Mouse (Mus musculus) B cell, adult 67 days (primary cell): ENCODE data around the gene Lcn5. TPM values are rescaled to one million over a fixed set of nuclear protein-coding genes. Genes with fewer than 3 reads are reported as not detected.

Experiments used
- total RNA-seq, 2 experiments: library from RNA; stranded (reverse); gene quantifications; 4 replicates each; pipeline ENCODE4 v1.2.4; 2023

Gene Lcn5
- total RNA-seq: not detected

DNA sequence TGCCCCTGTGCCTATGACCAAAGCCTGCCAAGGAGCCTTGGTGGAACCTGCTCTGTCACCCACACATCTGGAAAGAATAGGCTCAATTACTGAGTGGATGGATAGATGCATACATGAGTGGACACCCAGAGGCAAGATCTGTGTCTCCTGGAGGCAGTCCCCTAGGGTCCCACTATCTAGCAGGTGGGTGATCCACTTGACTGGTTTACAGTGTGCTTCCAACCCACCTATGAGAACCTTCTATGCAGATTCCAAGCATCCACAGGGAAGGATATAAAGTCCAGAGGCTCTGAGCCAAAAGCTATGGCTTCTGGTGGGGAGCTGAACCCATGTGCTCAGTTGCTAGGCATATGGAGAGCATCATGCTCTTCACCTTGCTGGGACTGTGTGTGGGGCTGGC, at the start of gene Lcn5:
Gene Lcn5, plus strand, starts transcription at position 301 of the 400 bp plus-strand sequence.

DNA sequence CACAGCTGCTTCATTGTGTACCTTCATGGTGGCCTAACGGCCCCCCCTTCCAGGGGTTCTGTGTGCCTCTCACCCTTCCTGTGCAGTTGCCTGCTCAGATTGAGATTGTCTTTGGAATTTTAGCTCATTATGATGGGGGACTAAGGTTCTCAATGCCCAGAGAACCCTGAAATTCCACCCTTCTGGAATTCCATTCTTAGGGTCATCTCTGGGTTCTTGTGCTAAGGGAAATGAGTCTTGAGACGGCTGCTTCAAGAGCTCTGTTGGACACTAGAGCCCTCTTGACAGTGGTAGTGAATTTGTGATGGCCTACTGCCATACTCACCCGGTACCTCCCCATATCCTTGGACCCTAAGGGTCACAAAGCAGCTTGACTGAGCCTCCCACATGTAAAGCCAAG, 40.2 kb upstream of the Lcn5 start, which contains the start of gene Ccdc183:
Gene Ccdc183, minus strand, starts transcription at position 101 of the 400 bp plus-strand sequence.

DNA sequence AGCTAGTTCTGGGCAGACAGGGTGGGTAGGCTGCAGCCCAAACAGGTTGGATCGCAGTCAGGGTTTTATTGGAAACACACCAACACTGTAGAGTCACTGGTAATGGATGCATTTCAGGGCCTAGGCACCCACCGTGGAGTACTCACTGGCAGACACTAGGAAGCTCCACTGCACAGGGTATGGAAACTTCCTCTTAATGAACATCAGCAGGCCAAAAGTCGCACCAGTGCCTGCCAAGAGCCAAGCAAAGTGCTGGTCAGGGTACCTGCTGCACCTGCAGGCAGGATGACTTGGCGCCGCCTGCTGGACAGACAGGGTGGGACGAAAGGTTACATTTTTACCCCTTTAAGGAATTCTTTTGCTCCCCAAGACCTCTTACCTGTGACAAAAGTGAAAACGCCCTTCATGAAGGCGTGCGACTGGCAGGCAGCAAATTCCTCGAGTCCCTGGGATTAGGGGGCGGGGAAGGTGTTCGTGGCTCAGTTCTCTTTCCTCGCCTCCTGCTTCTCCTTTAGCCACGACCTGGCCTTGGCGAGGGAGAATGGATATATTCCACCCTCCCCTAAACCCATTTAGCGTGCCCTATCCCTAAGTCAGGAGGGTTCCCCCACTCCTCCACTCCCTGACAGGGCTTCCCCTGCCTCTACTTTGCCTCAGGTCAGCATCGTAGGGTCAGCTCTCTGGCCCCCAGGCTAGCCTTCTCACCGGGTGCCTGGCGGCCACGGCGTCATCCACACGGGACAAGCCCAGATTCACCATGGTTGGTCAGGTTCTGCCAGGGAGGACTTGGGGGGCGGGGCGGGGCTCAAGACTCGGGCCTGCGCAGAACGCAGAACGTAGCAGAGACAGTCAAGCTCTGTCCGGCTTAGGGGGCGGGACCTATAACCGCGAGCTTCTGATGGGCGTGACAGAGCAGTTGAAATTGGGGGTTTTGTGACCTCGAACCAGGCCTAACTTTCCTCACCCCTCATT, 36.2 kb upstream of the Lcn5 start, which contains the start of gene Tmem141:
Gene Tmem141, minus strand, starts transcription at position 777 of the 972 bp plus-strand sequence.

DNA sequence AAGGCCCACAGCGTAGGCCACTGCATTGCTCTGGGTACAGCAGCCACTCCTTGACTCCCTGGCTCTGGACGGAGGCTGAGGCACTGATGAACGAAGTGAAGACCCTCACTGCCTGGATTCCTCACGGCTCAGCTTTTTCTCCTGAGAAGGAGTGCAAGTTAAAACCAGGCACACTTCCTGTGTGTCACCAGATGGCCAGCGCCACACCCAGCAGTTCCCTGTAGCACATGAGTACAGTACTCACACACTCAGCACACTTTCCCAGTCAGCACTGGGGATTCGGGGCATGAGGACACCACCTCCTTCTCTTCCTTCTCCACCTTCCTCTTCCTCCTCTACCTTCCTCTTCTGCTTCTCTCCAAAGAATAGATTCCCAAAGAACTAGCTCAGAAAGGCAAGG, 29.9 kb upstream of the Lcn5 start, which contains the start of gene Fcna:
Gene Fcna, minus strand, starts transcription at position 220 of the 400 bp plus-strand sequence.

DNA sequence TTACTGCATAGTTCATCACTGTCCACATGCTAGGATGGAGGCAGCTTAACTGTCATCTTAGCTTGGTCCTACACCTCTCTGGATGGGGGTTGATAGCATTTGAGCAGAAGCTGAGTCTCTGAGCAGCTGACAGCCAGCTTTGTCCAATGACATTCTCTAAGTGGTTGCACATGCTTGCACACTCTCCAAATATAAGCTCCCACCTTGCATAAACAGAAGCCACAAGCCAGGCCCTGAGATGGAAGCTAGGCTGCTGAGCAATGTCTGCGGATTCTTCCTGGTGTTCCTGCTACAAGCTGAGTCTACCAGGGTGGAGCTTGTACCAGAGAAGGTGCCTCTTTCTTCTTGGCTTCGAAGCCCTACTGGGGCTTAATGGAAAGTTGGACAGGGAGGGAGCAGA, 4.8 kb upstream of the Lcn5 start, which contains the start of gene Lcn8:
Gene Lcn8, plus strand, starts transcription at position 219 of the 400 bp plus-strand sequence.

DNA sequence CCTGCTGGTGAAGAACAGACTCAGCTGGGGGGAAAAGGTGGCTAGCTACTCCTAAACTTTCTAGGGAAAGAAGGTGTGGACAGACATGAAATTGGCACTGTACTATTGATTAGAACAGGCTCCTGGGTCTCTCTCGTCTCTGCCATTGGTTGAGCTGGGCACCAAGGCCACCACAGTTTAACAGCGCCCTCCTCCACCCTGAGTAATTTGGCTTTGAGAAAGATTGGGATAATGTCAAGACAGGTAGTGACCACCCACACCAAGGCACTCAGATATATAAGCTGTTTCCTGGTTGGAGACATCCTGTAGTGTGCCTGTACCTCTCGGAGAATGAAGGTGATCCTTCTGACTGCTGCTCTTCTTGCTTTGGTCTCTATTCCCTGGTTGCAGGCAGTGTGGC, 18.7 kb downstream of the Lcn5 start, which contains the start of gene Lcn6:
Gene Lcn6, plus strand, starts transcription at position 301 of the 400 bp plus-strand sequence.

DNA sequence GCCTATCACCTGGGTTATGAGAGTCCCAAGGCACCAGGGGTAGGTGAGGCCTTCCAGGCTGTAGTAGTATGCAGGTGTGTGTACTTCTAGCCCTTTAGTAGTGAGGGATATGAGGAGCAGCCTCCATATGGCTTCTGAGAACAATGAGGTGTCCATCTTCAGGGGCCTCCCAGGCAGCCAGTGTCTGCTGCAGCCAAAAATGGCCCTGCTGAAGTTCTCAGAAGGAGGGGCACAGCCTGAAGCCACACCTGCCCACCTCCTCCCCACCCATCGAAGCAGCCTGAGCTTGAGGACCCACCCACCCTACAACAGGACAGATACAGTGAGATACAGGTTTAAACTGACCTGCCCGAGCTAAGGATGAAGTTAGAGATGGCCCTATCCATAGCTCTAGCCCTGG, 24.7 kb downstream of the Lcn5 start, which contains the start of gene Lcn10:
Gene Lcn10, plus strand, starts transcription at position 301 of the 400 bp plus-strand sequence.

DNA sequence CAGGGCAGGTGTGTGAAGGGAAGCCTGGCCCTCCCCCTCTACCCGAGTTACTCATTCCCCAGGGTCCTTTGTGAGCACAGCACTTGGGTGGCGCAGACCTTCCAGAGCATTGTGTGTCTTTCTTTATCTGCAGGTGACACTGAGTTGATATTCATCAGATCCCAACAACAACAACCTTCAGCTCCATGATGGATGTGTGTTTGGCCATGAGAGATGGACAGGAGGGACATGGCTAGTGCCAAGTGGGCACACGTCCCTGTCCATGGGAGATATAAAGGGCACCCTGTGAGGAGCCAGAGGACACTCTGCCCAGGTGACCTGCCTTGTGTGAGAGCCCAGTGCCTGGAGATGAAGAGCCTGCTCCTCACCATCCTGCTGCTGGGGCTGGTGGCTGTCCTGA, 42.0 kb downstream of the Lcn5 start, which contains the start of gene Obp2a:
Gene Obp2a, plus strand, starts transcription at position 301 of the 400 bp plus-strand sequence.

DNA sequence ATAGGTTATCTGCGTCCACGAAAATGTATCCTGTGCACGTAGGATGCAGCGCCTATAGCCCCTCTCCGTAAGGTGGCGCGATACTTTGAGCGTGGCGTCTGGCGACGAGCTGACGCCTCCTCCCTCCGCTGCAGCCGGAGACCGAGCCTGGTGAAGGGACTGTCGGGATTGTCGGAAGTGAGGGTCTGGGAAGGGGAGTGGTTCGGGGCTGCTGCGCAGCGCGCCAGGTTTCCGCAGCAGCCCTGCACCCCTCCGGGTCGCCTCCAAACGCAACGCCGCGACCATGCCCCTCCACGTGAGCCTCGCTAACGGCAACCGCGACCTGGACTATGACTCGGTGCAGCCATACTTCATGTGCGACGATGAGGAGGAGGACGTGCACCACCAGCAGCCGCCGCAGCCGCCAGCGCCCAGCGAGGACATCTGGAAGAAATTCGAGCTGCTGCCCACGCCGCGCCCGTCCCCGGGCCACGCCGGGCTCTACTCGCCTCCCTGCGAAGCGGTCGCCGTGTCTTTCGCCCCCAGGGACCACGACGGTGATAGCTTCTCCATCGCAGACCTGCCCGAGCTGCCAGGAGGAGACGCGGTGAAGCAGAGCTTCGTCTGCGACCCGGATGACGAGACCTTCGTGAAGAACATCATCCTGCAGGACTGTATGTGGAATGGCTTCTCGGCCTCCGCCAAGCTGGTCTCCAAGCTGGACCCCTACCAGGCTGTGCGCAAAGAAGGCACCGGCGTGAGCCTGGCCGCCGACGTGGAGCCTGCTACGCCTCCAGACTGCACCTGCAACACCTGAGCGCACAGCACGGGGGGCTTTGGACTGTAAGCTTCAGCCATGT, 49.1 kb downstream of the Lcn5 start, which contains the start of gene Bmyc:
Gene Bmyc, plus strand, starts transcription at position 97 of the 839 bp plus-strand sequence.

Other genes starting within 250 kb of the Lcn5 start
- gene Fut7, start 234.7 kb upstream of the Lcn5 start, total RNA-seq: not detected
- 10 to 100 TPM; 48.1 to 52.4 TPM for gene Abca2, start 229.2 kb upstream of the Lcn5 start, total RNA-seq
- gene Clic3, start 201.1 kb upstream of the Lcn5 start, total RNA-seq: not detected
- 10 to 100 TPM; 90.9 to 100.0 TPM for gene Paxx, start 196.9 kb upstream of the Lcn5 start, total RNA-seq
- not detected for gene Ptgds, start 187.9 kb upstream of the Lcn5 start, total RNA-seq
- not detected for gene Lcn12, start 164.0 kb upstream of the Lcn5 start, total RNA-seq
- 10 to 100 TPM; 72.0 to 74.1 TPM for gene Fbxw5, start 157.2 kb upstream of the Lcn5 start, total RNA-seq
- under 1 TPM in 1 of 2 experiments, not detected in 1; 0.93 TPM for gene C8g, start 156.2 kb upstream of the Lcn5 start, total RNA-seq
- 10 to 100 TPM; 59.2 to 66.5 TPM for gene Traf2, start 111.0 kb upstream of the Lcn5 start, total RNA-seq
- gene Edf1, start 100.1 kb upstream of the Lcn5 start, total RNA-seq: 100 to 1,000 TPM; 109 to 136 TPM
- 1 to 10 TPM; 1.2 to 3.0 TPM for gene Mamdc4, start 83.1 kb upstream of the Lcn5 start, total RNA-seq
- gene Phpt1, start 82.7 kb upstream of the Lcn5 start, total RNA-seq: 10 to 100 TPM; 18.3 to 19.3 TPM
- gene Ajm1, start 76.2 kb upstream of the Lcn5 start, total RNA-seq: under 1 TPM in 1 of 2 experiments, not detected in 1; 0.15 TPM
- 100 to 1,000 TPM; 100 to 112 TPM for gene Rabl6, start 49.4 kb upstream of the Lcn5 start, total RNA-seq
- gene Ccdc183, start 40.3 kb upstream of the Lcn5 start, total RNA-seq: not detected
- 1 to 10 TPM in 1 of 2 experiments, not detected in 1; 1.5 TPM for gene Tmem141, start 35.9 kb upstream of the Lcn5 start, total RNA-seq
- gene Fcna, start 29.9 kb upstream of the Lcn5 start, total RNA-seq: 1 to 10 TPM in 1 of 2 experiments, under 1 TPM in 1; 0.68 to 5.9 TPM
- not detected for gene Lcn8, start 4.8 kb upstream of the Lcn5 start, total RNA-seq
- not detected for gene Lcn6, start 18.8 kb downstream of the Lcn5 start, total RNA-seq
- gene Lcn10, start 24.8 kb downstream of the Lcn5 start, total RNA-seq: not detected
- gene Obp2a, start 42.1 kb downstream of the Lcn5 start, total RNA-seq: not detected
- gene Bmyc, start 48.8 kb downstream of the Lcn5 start, total RNA-seq: 10 to 100 TPM; 24.7 to 28.4 TPM
- gene Obp2b, start 79.1 kb downstream of the Lcn5 start, total RNA-seq: not detected
- not detected for gene Lcn3, start 107.6 kb downstream of the Lcn5 start, total RNA-seq
- gene Lcn11, start 119.1 kb downstream of the Lcn5 start, total RNA-seq: not detected
- not detected for gene Gm13539, start 124.3 kb downstream of the Lcn5 start, total RNA-seq
- gene Glt6d1, start 157.9 kb downstream of the Lcn5 start, total RNA-seq: not detected
- gene Lcn9, start 165.2 kb downstream of the Lcn5 start, total RNA-seq: not detected
- gene Sohlh1, start 189.3 kb downstream of the Lcn5 start, total RNA-seq: not detected
- gene Kcnt1, start 205.8 kb downstream of the Lcn5 start, total RNA-seq: not detected